In genomic region chr12:86024426-86024825, GRCm38 (mm10) we compare ENCODE assay signal across 8 mouse cellular contexts. TPM values are rescaled to one million over a fixed set of nuclear protein-coding genes. Genes with fewer than 3 reads are reported as not detected.
DNase-seq lines count a peak whose midpoint lies in the region; ATAC-seq and TF ChIP-seq lines count a peak whose summit lies in the region.
"Had no signal": no experiment of that assay in that cellular context is flagged by ENCODE, and none has a peak within 500 bp of the region (broad histone marks: within the 10 kb centered on the region; RNA-seq: fewer than 3 reads in every experiment).

No protein-coding gene starts in this region.

- WGBS in kidney, postnatal 0 days = 57% methylated on average over 4 of the region's 4 CpGs
- 58% methylated on average over 4 of the region's 4 CpGs for WGBS in embryonic facial prominence, embryonic 13.5 days

- TF ChIP-seq CTCF in kidney, postnatal 0 days (IDR thresholded peaks at IDR 0.05; ENCODE audit: low read depth) = peak; percentile 74
- TF ChIP-seq CTCF in E14TG2a.4 (conservative IDR thresholded peaks at IDR 0.05; ENCODE audit: low read length) = peak; percentile 76

- H3K4me1 ChIP-seq in kidney, postnatal 0 days (replicated peaks; ENCODE audit: insufficient read depth, low read length) = no peaks in the 10 kb centered on the region; the same call in 1 of the 2 replicates
- peaks cover 26% of the 10 kb centered on the region for H3K4me1 ChIP-seq in E14TG2a.4 (replicated peaks; ENCODE audit: low read depth, low read length)
- peaks cover 54% of the 10 kb centered on the region for H3K4me1 ChIP-seq in embryonic facial prominence, embryonic 13.5 days

- H3K36me3 ChIP-seq in kidney, postnatal 0 days (ENCODE audit: insufficient read depth, low read length) = peaks cover 3% of the 10 kb centered on the region; the same call in 1 of the 2 replicates
- H3K36me3 ChIP-seq in E14TG2a.4 (ENCODE audit: insufficient read depth, low read length) = peaks cover 6% of the 10 kb centered on the region
- H3K36me3 ChIP-seq in embryonic facial prominence, embryonic 13.5 days = no peaks in the 10 kb centered on the region; the same call in 1 of the 2 replicates
- H3K36me3 ChIP-seq in splenic B cell, adult 2 months (ENCODE audit: control insufficient read depth, insufficient read depth, low read length, poor library complexity, severe bottlenecking) = no peaks in the 10 kb centered on the region

- no peak for ATAC-seq in kidney, postnatal 0 days (replicated peaks; ENCODE audit: low FRiP score, low read depth)
- ATAC-seq in embryonic facial prominence, embryonic 13.5 days (ENCODE audit: insufficient number of reproducible peaks, insufficient read depth, low FRiP score, low TSS enrichment, low read depth) = no peak
- no peak for ATAC-seq in inflammation-experienced regulatory T-cells, adult 6 months

- H3K27ac ChIP-seq in kidney, postnatal 0 days = no peak overlapping the region
- 0 out of 2 replicates have a peak overlapping the region, but pooled peaks have one; percentile 7 for H3K27ac ChIP-seq in embryonic facial prominence, embryonic 13.5 days

- no peak overlapping the region for H3K9ac ChIP-seq in kidney, postnatal 0 days (ENCODE audit: low read depth, low read length)
- H3K9ac ChIP-seq in embryonic facial prominence, embryonic 13.5 days = no peak overlapping the region

- H3K27me3 ChIP-seq in kidney, postnatal 0 days (ENCODE audit: insufficient read depth, low read length) = no peaks in the 10 kb centered on the region
- H3K27me3 ChIP-seq in E14TG2a.4 (ENCODE audit: insufficient read depth, low read length) = no peaks in the 10 kb centered on the region
- no peaks in the 10 kb centered on the region for H3K27me3 ChIP-seq in embryonic facial prominence, embryonic 13.5 days
- H3K27me3 ChIP-seq in splenic B cell, adult 2 months (ENCODE audit: control insufficient read depth, insufficient read depth, low read length, poor library complexity, severe bottlenecking) = no peaks in the 10 kb centered on the region
- H3K27me3 ChIP-seq: heart, embryonic 13.5 days had no signal

- no peaks in the 10 kb centered on the region for H3K9me3 ChIP-seq in kidney, postnatal 0 days (replicated peaks; ENCODE audit: low read length)
- H3K9me3 ChIP-seq in E14TG2a.4 (ENCODE audit: low read length) = no peaks in the 10 kb centered on the region
- H3K9me3 ChIP-seq in embryonic facial prominence, embryonic 13.5 days = no peaks in the 10 kb centered on the region
- H3K9me3 ChIP-seq: heart, embryonic 13.5 days had no signal

- H3K4me2 ChIP-seq in kidney, postnatal 0 days (ENCODE audit: low read length) = no peak overlapping the region
- H3K4me2 ChIP-seq in embryonic facial prominence, embryonic 13.5 days = no peak overlapping the region
- H3K4me2 ChIP-seq: heart, embryonic 13.5 days had no signal

- peak; percentile 70 for DNase-seq in kidney, postnatal 0 days (ENCODE audit: low spot score)
- DNase-seq in kidney, adult 11 months = no peak
- peak; percentile 55 for DNase-seq in NIH3T3 (ENCODE audit: low read depth)
- DNase-seq in splenic B cell, adult 2 months (ENCODE audit: low read depth, low spot score) = peak; percentile 64

- no peak overlapping the region for H3K4me3 ChIP-seq in kidney, postnatal 0 days (replicated peaks; ENCODE audit: low read depth, low read length)
- H3K4me3 ChIP-seq in E14TG2a.4 (replicated peaks; ENCODE audit: low read length) = no peak overlapping the region
- H3K4me3 ChIP-seq in embryonic facial prominence, embryonic 13.5 days = no peak overlapping the region
- H3K4me3 ChIP-seq: heart, embryonic 13.5 days had no signal

RNA-seq across cellular contexts. Expression of gene Tgfb3, which starts 54.4 kb away (rescaled TPM):
- polyA plus RNA-seq in kidney, postnatal 0 days (2015; fragmentation: Nextera tagmentation; extraction: Ambion mirVana) = 16.6 and 19.3 TPM in 2 replicates
- 43.1 and 48.0 TPM in 2 replicates for polyA plus RNA-seq in embryonic facial prominence, embryonic 13.5 days (2015; fragmentation: Nextera tagmentation; extraction: Ambion mirVana)
- 1 to 10 TPM in 1 of 3 experiments, under 1 TPM in 2; 0.38 to 3.5 (median 0.62) TPM for polyA plus RNA-seq in inflammation-experienced regulatory T-cells, adult 6 months (2017; shearing (Covaris generic))

RNA-seq across cellular contexts. Expression of gene Ift43, which starts 57.9 kb away (rescaled TPM):
- polyA plus RNA-seq in kidney, postnatal 0 days (2015; fragmentation: Nextera tagmentation; extraction: Ambion mirVana) = 87.0 and 87.3 TPM in 2 replicates
- polyA plus RNA-seq in embryonic facial prominence, embryonic 13.5 days (2015; fragmentation: Nextera tagmentation; extraction: Ambion mirVana) = 80.3 and 90.9 TPM in 2 replicates
- 1 to 10 TPM; 5.0 to 7.1 (median 6.8) TPM for polyA plus RNA-seq in inflammation-experienced regulatory T-cells, adult 6 months (2017; shearing (Covaris generic))

Comparison
In these comparisons a context has a peak if more than half of its experiments do, and no peak if none do; other contexts are left out.
1. RNA of gene Ift43, which starts 57.9 kb away (polyA plus RNA-seq): 87.0 to 87.3 TPM in kidney, postnatal 0 days and 80.3 to 90.9 TPM in embryonic facial prominence, embryonic 13.5 days; 5.0 to 7.1 TPM in inflammation-experienced regulatory T-cells, adult 6 months; every median in the first group is over 10 times any median in the second.